ENCODE assay signal across 8 mouse cellular contexts in genomic region chr12:80759713-80760395, GRCm38 (mm10). TPM values are rescaled to one million over a fixed set of nuclear protein-coding genes. Genes with fewer than 3 reads are reported as not detected.
DNase-seq lines count a peak whose midpoint lies in the region; ATAC-seq and TF ChIP-seq lines count a peak whose summit lies in the region.

No protein-coding gene starts in this region.

- peak overlapping the region; percentile 9; the same call in 1 of the 2 replicates for H3K9ac ChIP-seq in kidney, embryonic 15.5 days
- peak overlapping the region; percentile 94 for H3K9ac ChIP-seq in midbrain, embryonic 15.5 days

- no peaks in the 10 kb centered on the region for H3K36me3 ChIP-seq in kidney, embryonic 15.5 days
- H3K36me3 ChIP-seq in midbrain, embryonic 15.5 days (replicated peaks) = peaks cover 41% of the 10 kb centered on the region

- no peaks in the 10 kb centered on the region for H3K9me3 ChIP-seq in kidney, embryonic 15.5 days (replicated peaks)
- peaks cover 20% of the 10 kb centered on the region for H3K9me3 ChIP-seq in midbrain, embryonic 15.5 days

- WGBS in kidney, embryonic 15.5 days = 3% methylated on average over 22 of the region's 22 CpGs
- under 1% methylated on average over 22 of the region's 22 CpGs for whole genome bisulfite sequencing in cerebellum, adult 2 months
- WGBS in midbrain, embryonic 15.5 days = 2% methylated on average over 22 of the region's 22 CpGs

- H3K4me1 ChIP-seq in kidney, embryonic 15.5 days = peaks cover 35% of the 10 kb centered on the region
- no peaks in the 10 kb centered on the region; the same call in 1 of the 2 replicates for H3K4me1 ChIP-seq in cerebellum, adult 2 months (ENCODE audit: control insufficient read depth, insufficient read depth, low read length)
- peaks cover 25% of the 10 kb centered on the region for H3K4me1 ChIP-seq in midbrain, embryonic 15.5 days

- ATAC-seq in kidney, embryonic 15.5 days (replicated peaks; ENCODE audit: low FRiP score) = no peak
- peak; percentile 67 for ATAC-seq in midbrain, embryonic 15.5 days (replicated peaks)

- H3K4me2 ChIP-seq in kidney, embryonic 15.5 days = peak overlapping the region; percentile 96
- peak overlapping the region; percentile 79 for H3K4me2 ChIP-seq in midbrain, embryonic 15.5 days

- no peak for TF ChIP-seq CTCF in cerebellum, adult 2 months (IDR thresholded peaks at IDR 0.05; ENCODE audit: borderline replicate concordance, insufficient read depth, low read depth, low read length)

- H3K27me3 ChIP-seq in kidney, embryonic 15.5 days = peaks cover 81% of the 10 kb centered on the region
- H3K27me3 ChIP-seq in cerebellum, adult 2 months (ENCODE audit: control insufficient read depth, insufficient read depth, low read length) = no peaks in the 10 kb centered on the region
- H3K27me3 ChIP-seq in midbrain, embryonic 15.5 days (replicated peaks) = no peaks in the 10 kb centered on the region

- peak overlapping the region; percentile 56 for H3K4me3 ChIP-seq in kidney, embryonic 15.5 days (replicated peaks)
- H3K4me3 ChIP-seq in cerebellum, adult 2 months (replicated peaks; ENCODE audit: insufficient read depth, low read depth, low read length) = peak overlapping the region; percentile 85
- peak overlapping the region; percentile 70 for H3K4me3 ChIP-seq in midbrain, embryonic 15.5 days

- H3K27ac ChIP-seq in kidney, embryonic 15.5 days = no peak overlapping the region
- H3K27ac ChIP-seq in cerebellum, adult 2 months (ENCODE audit: insufficient read depth, low read length) = peak overlapping the region; percentile 79
- peak overlapping the region; percentile 98 for H3K27ac ChIP-seq in midbrain, embryonic 15.5 days

- DNase-seq in kidney, postnatal 25 days = no peak
- peak in 1 of 2 experiments; percentile 51 for DNase-seq in cerebellum, adult 2 months
- DNase-seq in frontal cortex, postnatal 14 days (ENCODE audit: low spot score in 2 of 2) = peak; percentile 20 to 40
- peak; percentile 51 to 60 for DNase-seq in layer of hippocampus, postnatal 10 days (ENCODE audit: low spot score in 2 of 2)
- no peak for DNase-seq in adipocyte (ENCODE audit: low spot score)
- DNase-seq in gastrocnemius, adult 8-10 months (ENCODE audit: low spot score in 2 of 2) = no peak

- no peak for TF ChIP-seq POLR2A in cerebellum, adult 2 months (IDR thresholded peaks at IDR 0.05; ENCODE audit: borderline replicate concordance, insufficient read depth, low read length)

RNA-seq across cellular contexts. Expression of gene Ccdc177, which starts 0.6 kb away (rescaled TPM):
- 0.14 and 0.17 TPM in 2 replicates for polyA plus RNA-seq in kidney, embryonic 15.5 days (2015; fragmentation: Nextera tagmentation; extraction: Ambion mirVana)
- 4.9 and 5.4 TPM in 2 replicates for polyA plus RNA-seq in cerebellum, adult 2 months (2012; rRNA removed)
- total RNA-seq in layer of hippocampus, postnatal 10 days (2021) = 10 to 100 TPM; 18.1 to 19.0 TPM
- 5.9 and 6.6 TPM in 2 replicates for polyA plus RNA-seq in midbrain, embryonic 15.5 days (2015; fragmentation: Nextera tagmentation; extraction: Ambion mirVana)
- total RNA-seq in gastrocnemius, adult 8-10 months (2022) = not detected

RNA-seq across cellular contexts. Expression of gene Susd6, which starts 30.5 kb away (rescaled TPM):
- polyA plus RNA-seq in kidney, embryonic 15.5 days (2015; fragmentation: Nextera tagmentation; extraction: Ambion mirVana) = 15.2 and 15.6 TPM in 2 replicates
- 46.3 and 54.8 TPM in 2 replicates for polyA plus RNA-seq in cerebellum, adult 2 months (2012; rRNA removed)
- total RNA-seq in layer of hippocampus, postnatal 10 days (2021) = 10 to 100 TPM; 36.3 to 36.5 TPM
- 13.2 and 13.6 TPM in 2 replicates for polyA plus RNA-seq in midbrain, embryonic 15.5 days (2015; fragmentation: Nextera tagmentation; extraction: Ambion mirVana)
- 10 to 100 TPM; 39.3 to 51.9 (median 44.3) TPM for total RNA-seq in gastrocnemius, adult 8-10 months (2022)

Comparison
In these comparisons a context has a peak if more than half of its experiments do, and no peak if none do; other contexts are left out.
1. DNase-seq: peak in frontal cortex, postnatal 14 days (2 of 2) and layer of hippocampus, postnatal 10 days (2 of 2); none in kidney, postnatal 25 days (0 of 2), adipocyte (single experiment) and gastrocnemius, adult 8-10 months (0 of 2).
2. Peak in every context shown above with its lines, with median percentiles within 50 percentile points of each other: H3K4me3 ChIP-seq.